Mouse (Mus musculus): ENCODE data around the gene Mrps27. TPM values are rescaled to one million over a fixed set of nuclear protein-coding genes. Genes with fewer than 3 reads are reported as not detected.
A peak's percentile ranks its signal among the peaks of the same experiment; 100 is the strongest.

Mrps27 gene
- polyA plus RNA-seq, 1 experiment from 2014 or later = 56.1 TPM

DNA sequence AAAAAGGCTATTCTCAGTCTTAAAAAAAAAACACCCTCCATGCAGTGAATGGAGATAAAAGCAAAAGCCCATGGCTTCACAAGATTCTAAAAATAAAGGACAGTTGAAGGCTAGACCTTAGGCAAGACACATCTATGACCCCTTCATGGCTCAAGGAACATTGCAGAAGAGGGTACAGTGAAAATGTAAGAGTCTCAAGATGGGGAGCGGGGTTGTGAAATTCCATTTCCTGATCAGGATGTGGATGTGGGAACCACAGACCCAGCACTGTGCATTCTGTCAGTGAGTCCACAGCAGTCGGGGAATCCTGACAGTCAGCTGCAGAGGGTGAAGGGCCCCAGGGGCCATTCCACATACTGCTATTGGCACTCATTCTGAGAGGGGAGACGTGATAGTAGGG lies 48.5 kb downstream of the Mrps27 start:
- Histone ChIP-seq H3K9ac (ENCODE audit: low read length) (no peak overlapping the region), H3K9me3 (replicated peaks; ENCODE audit: control insufficient read depth, low read length) (no peaks in the 10 kb centered on the region), H3K36me3 (ENCODE audit: control insufficient read depth, insufficient read depth, low read length) (no peaks in the 10 kb centered on the region), H3K4me1 (ENCODE audit: control insufficient read depth, insufficient read depth, low read length) (peaks cover 2% of the 10 kb centered on the region), H3K4me3 (replicated peaks; ENCODE audit: low read length) (no peak overlapping the region), H3K4me2 (ENCODE audit: low read depth, low read length) (no peak overlapping the region), H3K27ac (ENCODE audit: low read length) (no peak overlapping the region), H3K27me3 (ENCODE audit: control insufficient read depth, insufficient read depth, low read length) (no peaks in the 10 kb centered on the region)
- 87% methylated on average over 3 of the region's 3 CpGs for WGBS
- ATAC-seq (ENCODE audit: insufficient read depth, low FRiP score) = no peak

DNA sequence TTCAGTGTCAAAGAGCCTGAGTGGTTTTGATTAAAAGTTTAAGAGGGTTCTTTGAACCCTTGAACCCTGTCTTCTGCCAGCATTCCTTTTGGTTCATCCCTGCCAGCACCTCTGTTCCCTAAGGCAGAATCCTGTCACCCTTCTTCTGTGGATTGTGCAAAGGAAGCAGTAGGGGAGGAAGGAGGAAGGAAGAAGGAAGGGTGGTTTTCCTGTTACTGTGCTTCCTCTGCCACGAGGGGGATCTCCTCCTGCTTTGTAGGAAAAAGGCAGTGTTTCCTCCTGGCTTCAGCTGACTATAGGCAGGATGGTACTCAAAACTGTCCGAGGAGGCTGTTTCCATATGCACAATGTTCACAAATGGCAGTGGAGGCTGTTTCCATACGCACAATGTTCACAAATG lies 50.1 kb downstream of the Mrps27 start:
- no peaks in the 10 kb centered on the region for H3K27me3 ChIP-seq (ENCODE audit: control insufficient read depth, insufficient read depth, low read length)
- no peak overlapping the region for H3K4me3 ChIP-seq (replicated peaks; ENCODE audit: low read length)
- no peak for ATAC-seq (ENCODE audit: insufficient read depth, low FRiP score)
- no peak overlapping the region for H3K9ac ChIP-seq (ENCODE audit: low read length)
- H3K4me1 ChIP-seq (ENCODE audit: control insufficient read depth, insufficient read depth, low read length) = peaks cover 12% of the 10 kb centered on the region
- no peaks in the 10 kb centered on the region for H3K36me3 ChIP-seq (ENCODE audit: control insufficient read depth, insufficient read depth, low read length)
- no peak overlapping the region for H3K4me2 ChIP-seq (ENCODE audit: low read depth, low read length)
- H3K27ac ChIP-seq (ENCODE audit: low read length) = no peak overlapping the region; the same call in 1 of the 2 replicates
- 64% methylated on average over 3 of the region's 3 CpGs for WGBS
- H3K9me3 ChIP-seq (replicated peaks; ENCODE audit: control insufficient read depth, low read length) = no peaks in the 10 kb centered on the region

DNA sequence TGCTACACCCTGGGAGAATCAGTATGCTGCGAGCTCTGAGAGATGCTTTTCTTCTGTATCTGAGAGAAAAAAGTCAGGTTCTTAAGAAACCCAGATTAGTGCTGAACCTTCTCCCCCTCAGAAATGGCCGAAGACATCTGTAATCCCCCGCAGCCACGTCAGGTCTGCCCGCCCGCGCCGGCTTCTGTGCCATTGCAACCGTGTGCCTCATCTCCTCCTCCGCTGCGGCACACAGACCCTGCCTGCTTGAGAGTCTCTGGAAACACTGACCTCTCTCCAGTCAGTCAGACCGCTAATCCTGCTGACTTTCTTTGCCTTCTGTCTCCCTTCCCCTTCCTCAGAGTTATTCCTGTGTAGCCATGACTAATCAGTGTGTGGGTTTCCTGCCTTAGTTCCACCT lies 50.9 kb downstream of the Mrps27 start:
- Histone ChIP-seq H3K4me2 (ENCODE audit: low read depth, low read length) (no peak overlapping the region), H3K9me3 (replicated peaks; ENCODE audit: control insufficient read depth, low read length) (no peaks in the 10 kb centered on the region), H3K4me3 (replicated peaks; ENCODE audit: low read length) (no peak overlapping the region), H3K27me3 (ENCODE audit: control insufficient read depth, insufficient read depth, low read length) (no peaks in the 10 kb centered on the region), H3K4me1 (ENCODE audit: control insufficient read depth, insufficient read depth, low read length) (peaks cover 12% of the 10 kb centered on the region), H3K9ac (ENCODE audit: low read length) (no peak overlapping the region), H3K27ac (ENCODE audit: low read length) (peak overlapping the region; percentile 60), H3K36me3 (ENCODE audit: control insufficient read depth, insufficient read depth, low read length) (no peaks in the 10 kb centered on the region)
- ATAC-seq (ENCODE audit: insufficient read depth, low FRiP score) = peak; percentile 49; the same call in 1 of the 2 replicates
- WGBS = 70% methylated on average over 12 of the region's 12 CpGs

DNA sequence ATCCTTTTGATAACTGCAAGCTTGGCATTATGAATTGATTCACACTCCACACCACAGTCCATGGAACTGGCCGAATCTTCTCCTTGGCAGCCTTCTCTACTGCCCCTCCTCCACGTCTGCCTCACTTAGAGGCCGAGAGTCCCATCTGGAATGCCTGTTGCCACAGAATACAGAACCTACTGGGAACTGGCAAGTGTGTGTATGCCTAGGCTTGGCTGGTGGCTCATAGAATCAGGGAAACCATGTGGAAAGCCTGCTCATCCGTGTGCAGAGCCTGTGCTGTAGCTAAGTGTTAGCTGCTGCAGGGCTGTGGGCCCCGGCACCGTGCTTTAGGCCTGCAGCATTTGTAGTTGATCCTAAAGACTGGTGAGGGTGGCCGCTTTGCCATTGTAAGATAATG lies 52.6 kb downstream of the Mrps27 start:
- ATAC-seq (ENCODE audit: insufficient read depth, low FRiP score) = no peak
- WGBS = 82% methylated on average over 7 of the region's 7 CpGs
- peaks cover 12% of the 10 kb centered on the region for H3K4me1 ChIP-seq (ENCODE audit: control insufficient read depth, insufficient read depth, low read length)

DNA sequence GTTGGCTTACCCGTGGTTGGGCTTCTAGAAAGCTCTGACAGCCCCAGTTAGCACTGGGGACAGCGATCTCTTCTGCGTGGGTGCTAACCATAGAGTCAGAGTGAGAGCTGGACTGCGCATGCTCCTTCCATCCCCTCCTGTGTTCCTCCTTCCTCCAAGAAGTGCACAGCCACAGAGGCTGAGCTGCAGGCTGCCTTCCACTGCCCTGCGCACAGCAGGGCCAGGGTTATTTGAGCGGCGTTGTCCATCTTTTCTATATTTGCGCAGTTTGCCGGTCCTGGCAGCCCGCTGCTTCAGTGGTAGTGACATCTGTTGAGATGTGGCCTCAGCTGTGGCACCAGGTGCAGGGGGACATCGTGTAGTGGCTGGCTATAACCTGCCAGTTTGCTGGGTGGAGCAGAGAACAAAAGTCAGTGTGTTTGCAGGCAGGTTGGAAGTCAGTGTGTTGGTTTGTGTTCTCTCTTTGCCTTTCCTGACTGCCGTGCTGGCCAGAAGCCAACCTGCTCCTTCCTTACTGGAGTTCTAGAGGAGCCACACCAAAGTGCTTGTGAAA lies 53.6 kb downstream of the Mrps27 start:
- H3K4me3 ChIP-seq (replicated peaks; ENCODE audit: low read length) = no peak overlapping the region
- no peaks in the 10 kb centered on the region for H3K36me3 ChIP-seq (ENCODE audit: control insufficient read depth, insufficient read depth, low read length)
- ATAC-seq (ENCODE audit: insufficient read depth, low FRiP score) = peak; percentile 79; the same call in 1 of the 2 replicates
- H3K4me1 ChIP-seq (ENCODE audit: control insufficient read depth, insufficient read depth, low read length) = peaks cover 12% of the 10 kb centered on the region
- peak overlapping the region; percentile 74 for H3K27ac ChIP-seq (ENCODE audit: low read length)
- H3K27me3 ChIP-seq (ENCODE audit: control insufficient read depth, insufficient read depth, low read length) = no peaks in the 10 kb centered on the region
- H3K4me2 ChIP-seq (ENCODE audit: low read depth, low read length) = no peak overlapping the region
- H3K9ac ChIP-seq (ENCODE audit: low read length) = no peak overlapping the region
- 76% methylated on average over 12 of the region's 12 CpGs for WGBS
- H3K9me3 ChIP-seq (replicated peaks; ENCODE audit: control insufficient read depth, low read length) = no peaks in the 10 kb centered on the region

More for the DNA sequence above, 52.6 kb downstream of the Mrps27 start:
- Histone ChIP-seq H3K27me3 (ENCODE audit: control insufficient read depth, insufficient read depth, low read length) (no peaks in the 10 kb centered on the region), H3K4me2 (ENCODE audit: low read depth, low read length) (no peak overlapping the region), H3K9ac (ENCODE audit: low read length) (no peak overlapping the region), H3K9me3 (replicated peaks; ENCODE audit: control insufficient read depth, low read length) (no peaks in the 10 kb centered on the region), H3K36me3 (ENCODE audit: control insufficient read depth, insufficient read depth, low read length) (no peaks in the 10 kb centered on the region), H3K27ac (ENCODE audit: low read length) (no peak overlapping the region), H3K4me3 (replicated peaks; ENCODE audit: low read length) (no peak overlapping the region)

DNA sequence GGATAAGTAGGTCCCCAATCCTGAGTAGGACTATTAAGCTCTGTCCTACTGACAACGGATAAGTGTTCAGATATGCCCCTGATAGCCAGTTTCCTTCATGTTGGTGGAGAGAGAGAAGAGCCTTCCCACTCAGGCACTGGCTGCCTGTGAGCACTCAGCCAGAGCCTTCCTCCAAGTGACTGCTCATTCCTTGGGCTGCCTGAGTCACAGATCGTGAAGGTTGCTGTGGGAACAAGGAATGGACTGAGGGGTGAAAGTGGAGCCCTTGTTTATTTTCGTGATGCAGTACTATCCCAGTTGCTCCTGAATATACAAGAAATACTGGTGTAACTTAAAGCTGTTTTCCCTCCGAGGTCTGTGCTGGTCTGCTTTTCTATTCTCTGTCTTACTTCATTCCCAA lies 54.8 kb downstream of the Mrps27 start:
- Histone ChIP-seq H3K4me2 (ENCODE audit: low read depth, low read length) (no peak overlapping the region), H3K9me3 (replicated peaks; ENCODE audit: control insufficient read depth, low read length) (no peaks in the 10 kb centered on the region), H3K36me3 (ENCODE audit: control insufficient read depth, insufficient read depth, low read length) (no peaks in the 10 kb centered on the region; the same call in 1 of the 2 replicates), H3K4me1 (ENCODE audit: control insufficient read depth, insufficient read depth, low read length) (peaks cover 12% of the 10 kb centered on the region), H3K4me3 (replicated peaks; ENCODE audit: low read length) (no peak overlapping the region), H3K27me3 (ENCODE audit: control insufficient read depth, insufficient read depth, low read length) (no peaks in the 10 kb centered on the region), H3K27ac (ENCODE audit: low read length) (no peak overlapping the region), H3K9ac (ENCODE audit: low read length) (no peak overlapping the region)
- ATAC-seq (ENCODE audit: insufficient read depth, low FRiP score) = no peak
- WGBS = 66% methylated on average over 4 of the region's 4 CpGs

DNA sequence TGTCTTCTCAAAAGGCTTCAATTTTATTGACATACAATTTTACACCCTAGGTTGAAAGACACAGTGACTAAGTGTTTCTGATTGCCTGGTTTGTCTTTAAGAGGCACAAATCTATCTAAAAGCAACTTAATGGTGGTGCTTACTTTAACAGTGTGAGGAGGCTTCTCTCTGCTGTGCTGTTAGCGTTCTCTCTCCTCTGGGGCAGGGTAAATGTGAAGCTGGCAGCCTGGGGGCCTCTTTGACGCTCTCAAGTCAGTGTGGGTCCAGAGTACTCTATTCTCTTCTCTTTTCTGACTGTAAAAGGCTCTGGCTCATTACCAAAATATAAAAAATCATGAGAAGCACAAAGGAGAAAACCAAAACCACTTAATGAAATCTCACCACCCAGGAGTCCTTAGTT lies 64.6 kb downstream of the Mrps27 start:
- no peak overlapping the region for H3K27ac ChIP-seq (ENCODE audit: low read length)
- peaks cover 9% of the 10 kb centered on the region; the same call in 1 of the 2 replicates for H3K4me1 ChIP-seq (ENCODE audit: control insufficient read depth, insufficient read depth, low read length)
- peaks cover 7% of the 10 kb centered on the region; the same call in 1 of the 2 replicates for H3K36me3 ChIP-seq (ENCODE audit: control insufficient read depth, insufficient read depth, low read length)
- H3K4me2 ChIP-seq (ENCODE audit: low read depth, low read length) = no peak overlapping the region
- no peaks in the 10 kb centered on the region for H3K9me3 ChIP-seq (replicated peaks; ENCODE audit: control insufficient read depth, low read length)
- no peaks in the 10 kb centered on the region for H3K27me3 ChIP-seq (ENCODE audit: control insufficient read depth, insufficient read depth, low read length)
- whole genome bisulfite sequencing = 51% methylated on average over 2 of the region's 2 CpGs
- H3K4me3 ChIP-seq (replicated peaks; ENCODE audit: low read length) = no peak overlapping the region
- H3K9ac ChIP-seq (ENCODE audit: low read length) = no peak overlapping the region
- no peak for ATAC-seq (ENCODE audit: insufficient read depth, low FRiP score)

DNA sequence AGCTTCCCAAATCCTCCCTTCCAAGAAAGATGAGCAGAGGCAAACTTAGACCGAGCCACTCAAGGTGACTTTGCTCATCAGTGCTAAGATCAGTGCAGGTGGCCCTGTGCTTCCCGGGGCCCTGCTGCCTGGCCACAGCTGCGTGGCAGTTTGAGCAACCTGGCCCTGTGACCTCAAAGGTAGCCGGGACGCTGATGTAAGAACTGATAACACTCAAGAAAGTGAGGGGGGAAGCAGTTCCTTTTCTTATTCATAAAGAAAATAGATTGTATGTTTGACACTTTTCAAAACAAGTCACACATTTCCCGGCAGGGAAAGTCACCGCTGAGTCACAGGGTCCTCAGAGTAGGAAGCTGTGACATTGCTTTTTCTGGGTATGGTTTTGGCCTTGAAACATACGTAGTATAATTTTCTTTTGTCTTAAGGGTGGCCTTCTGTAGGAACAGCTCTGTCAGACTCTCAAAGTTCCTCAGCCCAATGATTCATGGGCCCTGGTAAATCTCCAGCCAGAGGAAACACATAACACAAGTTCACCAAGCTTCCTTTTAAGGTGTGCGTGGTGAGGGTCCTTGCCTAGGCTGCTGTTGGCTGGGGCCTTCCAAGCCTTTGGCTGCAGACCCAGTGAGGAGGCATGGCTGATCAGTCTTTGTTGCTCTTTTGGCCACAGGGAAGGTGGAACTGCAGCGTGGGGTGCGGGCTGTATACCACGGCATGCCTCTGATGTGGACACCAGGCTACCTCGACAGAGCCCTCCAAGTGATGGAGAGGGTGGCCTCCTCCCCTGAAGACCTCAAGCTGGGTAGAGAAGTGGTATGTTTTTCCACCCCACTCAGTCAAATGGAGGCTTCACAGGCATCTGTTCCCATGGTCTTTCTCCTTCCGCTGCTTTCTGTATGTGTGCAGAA lies 66.3 kb downstream of the Mrps27 start:
- Histone ChIP-seq H3K27me3 (ENCODE audit: control insufficient read depth, insufficient read depth, low read length) (no peaks in the 10 kb centered on the region), H3K9me3 (replicated peaks; ENCODE audit: control insufficient read depth, low read length) (no peaks in the 10 kb centered on the region), H3K4me2 (ENCODE audit: low read depth, low read length) (no peak overlapping the region), H3K9ac (ENCODE audit: low read length) (no peak overlapping the region), H3K4me1 (ENCODE audit: control insufficient read depth, insufficient read depth, low read length) (peaks cover 11% of the 10 kb centered on the region; the same call in 1 of the 2 replicates), H3K27ac (ENCODE audit: low read length) (no peak overlapping the region; the same call in 1 of the 2 replicates), H3K4me3 (replicated peaks; ENCODE audit: low read length) (no peak overlapping the region), H3K36me3 (ENCODE audit: control insufficient read depth, insufficient read depth, low read length) (0 out of 2 replicates have a peak, but pooled peaks cover 4% of the 10 kb centered on the region)
- WGBS = 69% methylated on average over 14 of the region's 14 CpGs
- ATAC-seq (ENCODE audit: insufficient read depth, low FRiP score) = 0 out of 2 replicates have a peak, but pooled peaks have one; percentile 17

DNA sequence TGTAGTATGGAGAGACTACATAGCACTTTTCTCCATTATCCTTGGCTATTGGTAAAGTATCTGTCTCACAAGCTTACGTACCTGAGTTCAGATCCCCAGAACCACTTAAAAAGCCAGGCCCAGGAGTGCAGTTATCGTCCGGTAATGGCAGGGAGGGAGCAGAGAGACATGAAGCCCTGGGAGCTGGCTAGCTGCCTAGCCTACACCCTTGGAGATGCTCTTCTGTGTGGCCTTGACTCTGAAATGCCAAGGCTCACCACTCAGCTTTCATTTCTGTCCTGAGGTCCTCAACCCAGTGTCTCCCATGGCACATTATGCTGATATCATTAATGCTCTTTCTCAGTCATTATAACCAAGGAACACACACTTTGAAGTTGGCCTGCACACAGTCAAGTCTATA lies 67.2 kb downstream of the Mrps27 start:
- no peak overlapping the region for H3K9ac ChIP-seq (ENCODE audit: low read length)
- no peak overlapping the region for H3K4me2 ChIP-seq (ENCODE audit: low read depth, low read length)
- H3K9me3 ChIP-seq (replicated peaks; ENCODE audit: control insufficient read depth, low read length) = no peaks in the 10 kb centered on the region
- ATAC-seq (ENCODE audit: insufficient read depth, low FRiP score) = no peak
- peaks cover 11% of the 10 kb centered on the region; the same call in 1 of the 2 replicates for H3K4me1 ChIP-seq (ENCODE audit: control insufficient read depth, insufficient read depth, low read length)
- no peak overlapping the region for H3K27ac ChIP-seq (ENCODE audit: low read length)
- 0 out of 2 replicates have a peak, but pooled peaks cover 4% of the 10 kb centered on the region for H3K36me3 ChIP-seq (ENCODE audit: control insufficient read depth, insufficient read depth, low read length)
- 87% methylated on average over 3 of the region's 3 CpGs for WGBS
- H3K4me3 ChIP-seq (replicated peaks; ENCODE audit: low read length) = no peak overlapping the region
- H3K27me3 ChIP-seq (ENCODE audit: control insufficient read depth, insufficient read depth, low read length) = no peaks in the 10 kb centered on the region

Data from stomach, embryonic 16.5 days (tissue).